Mouse (Mus musculus) forebrain, embryonic 11.5 days (tissue): ENCODE results near the gene Lce1l. TPM values are rescaled to one million over a fixed set of nuclear protein-coding genes. Genes with fewer than 3 reads are reported as not detected.
"Not testable (repeated sequence)": the region's sequence is repeated elsewhere in the genome, so short reads cannot be mapped to it uniquely, and the experiment has no call there.

Source experiments
- ATAC-seq: fragments of 200-750 bp; cut with Nextera tagmentation; replicated peaks from 2 replicates; pipeline ENCODE4 v1.8.0; 2017; ENCODE audit warnings: moderate TSS enrichment; ENCODE audit not compliant: low FRiP score
- DNase-seq: peaks from one replicate; pipeline ENCODE4 v3.0.0-alpha.2; 2017; ENCODE audit warnings: low spot score
- H3K27ac ChIP-seq: fragments of 300-500 bp; sonication (generic); 2 replicates; pipeline ENCODE4 v1.5.1; 2014; ENCODE audit warnings: low read depth, low read length
- H3K27me3 ChIP-seq: fragments of 300-500 bp; sonication (generic); 2 replicates; pipeline ENCODE4 v1.6.1; 2014; ENCODE audit warnings: mild to moderate bottlenecking, low read length, mixed read lengths; ENCODE audit not compliant: control insufficient read depth, insufficient read depth
- H3K36me3 ChIP-seq: fragments of 300-500 bp; sonication (generic); 2 replicates; pipeline ENCODE4 v1.6.1; 2014; ENCODE audit warnings: mild to moderate bottlenecking, low read length, moderate library complexity, mixed read lengths; ENCODE audit not compliant: control insufficient read depth, insufficient read depth
- H3K4me1 ChIP-seq: fragments of 300-500 bp; sonication (generic); replicated peaks from 2 replicates; pipeline ENCODE4 v1.6.1; 2014; ENCODE audit warnings: low read length, mixed read lengths; ENCODE audit not compliant: control insufficient read depth, insufficient read depth
- H3K4me2 ChIP-seq: fragments of 300-500 bp; sonication (generic); 2 replicates; pipeline ENCODE4 v1.6.1; 2014; ENCODE audit warnings: low read depth, mild to moderate bottlenecking, low read length, moderate library complexity, mixed read lengths; ENCODE audit not compliant: severe bottlenecking
- H3K4me3 ChIP-seq: fragments of 300-500 bp; sonication (generic); 2 replicates; pipeline ENCODE4 v1.5.1; 2014; ENCODE audit warnings: low read depth, low read length
- H3K9ac ChIP-seq: fragments of 300-500 bp; sonication (generic); 2 replicates; pipeline ENCODE4 v1.6.1; 2014; ENCODE audit warnings: low read length
- H3K9me3 ChIP-seq: fragments of 300-500 bp; sonication (generic); 2 replicates; pipeline ENCODE4 v1.6.1; 2016; ENCODE audit warnings: low read length, mixed read lengths; ENCODE audit not compliant: control insufficient read depth
- WGBS: fragments of 180-500 bp; shearing (Covaris S2); extraction: QIAGEN DNeasy Blood & Tissue Kit; methylation state at CpG from one replicate; pipeline ENCODE4 v1.1.7; 2014; 5-methylcytosine and 5-hydroxymethylcytosine counted together
- polyA plus RNA-seq: library from polyadenylated mRNA; unstranded; fragments of >200 nt; fragmentation: Nextera tagmentation; extraction: Ambion mirVana; gene quantifications from 2 replicates; pipeline ENCODE4 v1.2.1, GENCODE M21; 2014

Lce1l gene
- not detected in 2 replicates for polyA plus RNA-seq

- Histone ChIP-seq H3K9ac (no peak within 1 kb of the TSS), H3K4me2 (no peak within 1 kb of the TSS), H3K9me3 (no peaks in the 10 kb centered on the region), H3K27me3 (no peaks in the 10 kb centered on the region), H3K4me3 (no peak within 1 kb of the TSS), H3K4me1 (no peaks in the 10 kb centered on the region), H3K27ac (no peak within 1 kb of the TSS), H3K36me3 (no peaks in the 10 kb centered on the region)
- ATAC-seq (no peak), DNase-seq (no peak)
- WGBS, result 87% methylated on average over 3 of the region's 3 CpGs
These were observed at the start of gene Lce1l for GRCm38 (mm10) chr3:92851186-92851585. TSS of gene Lce1l (minus strand) at chr3:92851286.

- H3K4me1 ChIP-seq, result no peaks in the 10 kb centered on the region
- no peak for DNase-seq
- no peaks in the 10 kb centered on the region for H3K27me3 ChIP-seq
- H3K36me3 ChIP-seq, result no peaks in the 10 kb centered on the region
- H3K4me3 ChIP-seq, result no peak overlapping the region
- H3K9ac ChIP-seq, result no peak overlapping the region
- H3K9me3 ChIP-seq, result no peaks in the 10 kb centered on the region
- H3K4me2 ChIP-seq, result no peak overlapping the region
- H3K27ac ChIP-seq, result no peak overlapping the region
- no peak for ATAC-seq
- 59% methylated on average over 1 of the region's 1 CpGs for WGBS
These were observed 43.4 kb upstream of the Lce1l start for GRCm38 (mm10) chr3:92894489-92894888.

DNA sequence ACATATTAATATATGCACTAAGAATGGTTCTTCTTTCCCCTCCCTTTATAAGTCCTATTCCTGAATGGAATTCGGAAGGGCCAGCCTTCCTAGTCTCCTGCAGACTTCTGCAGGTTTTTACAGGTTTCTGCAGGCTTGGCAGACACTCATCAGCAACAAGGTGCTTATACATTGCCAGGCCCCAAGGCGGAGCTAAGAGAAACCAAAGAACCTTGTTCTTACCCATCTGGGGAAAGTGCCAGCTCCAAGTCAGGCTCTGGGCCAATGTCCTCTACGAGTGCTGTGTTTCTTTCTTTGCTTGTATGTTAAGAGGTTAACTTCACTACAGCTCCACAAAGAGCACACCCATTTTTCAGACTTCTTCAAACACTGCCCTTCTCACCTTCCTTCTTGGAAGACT is 43.0 kb upstream of the Lce1l start:
- Histone ChIP-seq H3K27me3 (no peaks in the 10 kb centered on the region), H3K9ac (no peak overlapping the region), H3K4me2 (no peak overlapping the region), H3K4me3 (no peak overlapping the region), H3K36me3 (no peaks in the 10 kb centered on the region), H3K9me3 (no peaks in the 10 kb centered on the region), H3K4me1 (no peaks in the 10 kb centered on the region), H3K27ac (no peak overlapping the region)
- 77% methylated on average over 3 of the region's 3 CpGs for WGBS
- no peak for DNase-seq
- ATAC-seq, result no peak

DNA sequence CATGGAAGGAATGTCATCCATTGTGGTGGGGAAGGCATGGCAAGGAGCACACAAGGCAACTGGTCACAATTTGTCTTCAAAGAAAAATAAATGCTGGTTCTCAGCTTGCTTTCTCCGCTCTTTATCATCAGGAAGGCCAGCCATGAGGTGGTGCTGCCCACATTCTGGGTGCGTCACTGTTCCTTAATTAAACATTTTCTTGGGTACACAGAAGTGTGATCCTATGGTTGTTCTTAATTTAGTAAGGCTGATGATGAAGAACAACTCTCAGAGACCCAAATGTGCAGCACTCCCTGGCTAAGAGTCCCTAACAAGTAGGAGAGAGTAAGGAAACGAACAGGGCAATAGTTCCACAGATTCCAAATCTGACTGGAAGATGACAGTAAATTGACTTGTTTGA is 23.1 kb upstream of the Lce1l start:
- no peak overlapping the region for H3K4me3 ChIP-seq
- no peaks in the 10 kb centered on the region for H3K36me3 ChIP-seq
- H3K9me3 ChIP-seq, result no peaks in the 10 kb centered on the region
- H3K9ac ChIP-seq, result no peak overlapping the region
- no peak for ATAC-seq
- 91% methylated on average over 3 of the region's 3 CpGs for WGBS
- no peak overlapping the region for H3K27ac ChIP-seq
- no peaks in the 10 kb centered on the region for H3K27me3 ChIP-seq
- no peaks in the 10 kb centered on the region for H3K4me1 ChIP-seq
- no peak overlapping the region for H3K4me2 ChIP-seq
- DNase-seq, result no peak

GRCm38 (mm10) chr3:92870116-92870515 is 19.0 kb upstream of the Lce1l start, which contains the start of gene 2310050C09Rik:
TSS of gene 2310050C09Rik (minus strand) at chr3:92870216.
- Histone ChIP-seq H3K27ac (no peak within 1 kb of the TSS), H3K9ac (no peak within 1 kb of the TSS), H3K9me3 (no peaks in the 10 kb centered on the region), H3K36me3 (no peaks in the 10 kb centered on the region), H3K4me2 (no peak within 1 kb of the TSS), H3K4me1 (no peaks in the 10 kb centered on the region), H3K4me3 (no peak within 1 kb of the TSS), H3K27me3 (no peaks in the 10 kb centered on the region)
- no peak for ATAC-seq
- WGBS, result 88% methylated on average over 4 of the region's 4 CpGs
- no peak for DNase-seq

- Histone ChIP-seq H3K9ac (no peak within 1 kb of the TSS), H3K4me2 (no peak within 1 kb of the TSS), H3K4me3 (no peak within 1 kb of the TSS), H3K36me3 (no peaks in the 10 kb centered on the region), H3K27me3 (no peaks in the 10 kb centered on the region), H3K4me1 (no peaks in the 10 kb centered on the region), H3K9me3 (no peaks in the 10 kb centered on the region), H3K27ac (no peak within 1 kb of the TSS)
- 59% methylated on average over 1 of the region's 1 CpGs for WGBS
- ATAC-seq (no peak), DNase-seq (no peak)
These were observed 24.0 kb downstream of the Lce1l start, which contains the start of gene Kprp for GRCm38 (mm10) chr3:92827108-92827507. TSS of gene Kprp (minus strand) at chr3:92827247.

DNA sequence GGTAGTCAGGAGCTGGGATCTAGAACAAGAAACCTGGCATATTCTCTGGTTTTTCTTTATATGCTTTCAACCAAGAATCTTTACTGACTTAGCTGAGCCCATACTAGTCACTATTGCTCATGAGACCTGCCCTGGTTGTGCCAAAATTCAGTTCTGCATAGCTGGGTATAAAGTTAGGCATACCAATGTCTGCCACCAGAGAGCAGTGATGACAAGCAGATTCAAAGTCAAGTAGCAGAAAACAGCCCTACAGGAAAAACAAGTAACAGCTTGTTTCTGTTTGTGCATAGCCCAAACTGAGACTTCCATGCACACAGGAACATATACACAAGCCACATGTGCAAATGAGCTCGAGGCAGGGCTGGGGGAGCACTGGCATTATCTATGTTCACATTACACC is 25.3 kb downstream of the Lce1l start:
- no peak overlapping the region for H3K4me2 ChIP-seq
- no peak overlapping the region for H3K27ac ChIP-seq
- no peaks in the 10 kb centered on the region for H3K36me3 ChIP-seq
- ATAC-seq (no peak), DNase-seq (no peak)
- no peaks in the 10 kb centered on the region for H3K9me3 ChIP-seq
- WGBS, result 43% methylated on average over 1 of the region's 1 CpGs
- no peak overlapping the region for H3K4me3 ChIP-seq
- no peaks in the 10 kb centered on the region for H3K27me3 ChIP-seq
- no peaks in the 10 kb centered on the region for H3K4me1 ChIP-seq
- H3K9ac ChIP-seq, result no peak overlapping the region

- H3K9ac ChIP-seq, result not testable (repeated sequence)
These were observed 35.0 kb downstream of the Lce1l start for GRCm38 (mm10) chr3:92816036-92816435.

GRCm38 (mm10) chr3:92815581-92815980 is 35.5 kb downstream of the Lce1l start:
- 91% methylated on average over 3 of the region's 3 CpGs for WGBS
- no peaks in the 10 kb centered on the region for H3K9me3 ChIP-seq
- ATAC-seq, result no peak
- H3K4me3 ChIP-seq, result no peak overlapping the region
- no peaks in the 10 kb centered on the region for H3K27me3 ChIP-seq
- no peak overlapping the region for H3K27ac ChIP-seq
- H3K36me3 ChIP-seq, result no peaks in the 10 kb centered on the region
- no peak overlapping the region for H3K4me2 ChIP-seq
- H3K4me1 ChIP-seq, result no peaks in the 10 kb centered on the region
- no peak for DNase-seq
- no peak overlapping the region for H3K9ac ChIP-seq

More at GRCm38 (mm10) chr3:92816036-92816435, 35.0 kb downstream of the Lce1l start:
- not testable (repeated sequence) for H3K9me3 ChIP-seq, ATAC-seq, H3K27me3 ChIP-seq, H3K4me2 ChIP-seq, H3K4me3 ChIP-seq, DNase-seq, H3K4me1 ChIP-seq, H3K36me3 ChIP-seq, H3K27ac ChIP-seq
- 96% methylated on average over 2 of the region's 2 CpGs for WGBS
